Mouse (Mus musculus): ENCODE measurements at regions not wholly inside any gene's neighbourhood (a gene's known extent, or its start where the extent isn't known, plus 50 kb on each side); places are given as distances from the start of the nearest gene placed in this dataset.

DNA sequence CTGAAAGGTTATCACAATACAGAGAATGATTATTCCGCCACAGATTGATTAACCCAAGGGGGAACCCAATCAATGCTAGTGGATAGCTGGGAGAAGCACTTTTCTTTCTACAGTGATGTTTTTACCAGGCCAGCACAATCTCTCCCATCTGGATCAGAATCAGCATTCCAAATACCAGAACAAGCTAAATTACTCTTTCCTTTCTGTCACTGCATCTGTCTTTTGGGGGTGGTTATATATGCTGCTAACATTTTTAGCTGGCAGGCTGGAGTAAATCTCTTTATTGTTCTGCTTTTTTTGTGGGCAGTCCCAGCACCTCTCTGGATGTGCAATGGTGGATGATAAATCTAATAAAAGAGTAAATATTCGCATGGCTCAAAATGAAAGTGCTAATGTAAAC, 242.3 kb upstream of the Cxxc4 start:
- no peak for TF ChIP-seq EP300 (optimal IDR thresholded peaks at IDR 0.05)
- no peak for TF ChIP-seq CTCF (IDR thresholded peaks at IDR 0.05; ENCODE audit: low read depth)

All from stomach, postnatal 0 days (tissue).